Mouse (Mus musculus): ENCODE measurements around the gene Evx2. TPM values are rescaled to one million over a fixed set of nuclear protein-coding genes. Genes with fewer than 3 reads are reported as not detected.

The Evx2 gene
- polyA plus RNA-seq, 1 experiment = not detected

- H3K9me3 ChIP-seq = no peaks in the 10 kb centered on the region
- H3K36me3 ChIP-seq (replicated peaks; ENCODE audit: low read length) = no peaks in the 10 kb centered on the region
- H3K4me1 ChIP-seq = peaks cover 52% of the 10 kb centered on the region
- peaks cover 99% of the 10 kb centered on the region for H3K27me3 ChIP-seq (replicated peaks)
- TF ChIP-seq FLI1 (IDR thresholded peaks at IDR 0.05; ENCODE audit: low read length) (no peak), GATA1 (IDR thresholded peaks at IDR 0.05; ENCODE audit: borderline replicate concordance, low read length) (no peak)
- H3K4me3 ChIP-seq (replicated peaks) = peak overlapping the region; percentile 9
Measured at GRCm38 (mm10) chr2:74675666-74676282, 16.4 kb upstream of the Evx2 start.

- Histone ChIP-seq H3K4me1 (peaks cover 47% of the 10 kb centered on the region), H3K9me3 (no peaks in the 10 kb centered on the region), H3K27me3 (replicated peaks) (peaks cover 98% of the 10 kb centered on the region), H3K36me3 (replicated peaks; ENCODE audit: low read length) (no peaks in the 10 kb centered on the region), H3K4me3 (replicated peaks) (peak within 1 kb of the TSS; percentile 9)
- no peak for TF ChIP-seq FLI1 (IDR thresholded peaks at IDR 0.05; ENCODE audit: low read length)
- TF ChIP-seq GATA1 (IDR thresholded peaks at IDR 0.05; ENCODE audit: borderline replicate concordance, low read length) = no peak
Measured at GRCm38 (mm10) chr2:74674881-74675665, 15.7 kb upstream of the Evx2 start, which contains the start of gene Hoxd12. TSS of gene Hoxd12 (plus strand) at chr2:74675013.

DNA sequence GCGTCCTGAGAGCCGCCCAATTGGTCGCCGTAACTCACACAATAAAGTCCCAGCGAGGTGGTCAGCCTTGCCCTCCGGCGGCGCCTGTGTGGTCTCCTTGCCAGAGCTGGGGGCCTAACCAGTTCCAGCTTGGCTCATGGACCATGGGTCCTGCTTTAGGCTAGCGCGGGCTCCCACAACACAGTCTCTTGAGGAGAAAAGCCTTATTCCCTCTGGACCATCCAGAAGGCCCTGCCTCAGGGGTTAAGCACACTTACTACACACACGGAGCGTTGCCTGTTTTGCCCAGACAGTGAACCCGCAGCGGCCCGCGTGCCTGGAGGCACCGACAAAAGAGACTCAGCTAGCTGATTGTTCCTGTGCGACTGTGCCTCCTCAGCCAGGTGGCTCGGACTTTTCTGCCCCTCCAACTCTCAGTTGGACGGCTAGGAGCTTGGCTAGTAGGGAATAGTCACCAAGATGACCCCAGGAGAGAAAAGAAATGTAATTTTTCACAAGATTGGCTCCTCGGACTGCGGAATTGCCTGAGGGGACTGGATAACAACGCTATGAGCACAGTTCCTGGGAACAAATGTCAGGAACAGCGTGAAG is 14.6 kb upstream of the Evx2 start:
- H3K27me3 ChIP-seq (replicated peaks) = peaks cover 98% of the 10 kb centered on the region
- H3K4me1 ChIP-seq = peaks cover 40% of the 10 kb centered on the region
- no peak for TF ChIP-seq GATA1 (IDR thresholded peaks at IDR 0.05; ENCODE audit: borderline replicate concordance, low read length)
- H3K9me3 ChIP-seq = no peaks in the 10 kb centered on the region
- H3K4me3 ChIP-seq (replicated peaks) = no peak overlapping the region
- no peaks in the 10 kb centered on the region for H3K36me3 ChIP-seq (replicated peaks; ENCODE audit: low read length)

- no peak for TF ChIP-seq FLI1 (IDR thresholded peaks at IDR 0.05; ENCODE audit: low read length)
- TF ChIP-seq GATA1 (IDR thresholded peaks at IDR 0.05; ENCODE audit: borderline replicate concordance, low read length) = no peak
Measured at GRCm38 (mm10) chr2:74672481-74673362, 13.4 kb upstream of the Evx2 start.

DNA sequence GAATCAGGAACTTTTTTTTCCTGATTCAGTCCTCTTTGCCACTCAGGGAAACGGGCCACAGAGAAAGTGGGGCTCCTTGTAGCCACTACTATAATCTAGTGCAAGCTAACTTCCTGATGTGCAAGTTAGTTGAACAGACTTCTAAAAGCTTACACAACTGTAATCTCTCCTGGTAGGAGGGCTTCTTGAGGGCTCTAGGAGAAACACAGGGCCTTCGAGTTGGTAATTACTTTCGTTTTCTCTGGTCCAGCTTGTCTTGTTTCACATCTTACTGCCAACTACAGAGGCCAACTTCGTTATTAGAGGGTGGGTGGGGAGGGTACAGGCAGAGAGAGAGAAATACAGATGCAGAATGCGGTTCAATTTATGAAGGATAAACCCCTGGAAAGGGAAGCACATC is 12.5 kb upstream of the Evx2 start:
- Histone ChIP-seq H3K4me3 (replicated peaks) (peak overlapping the region; percentile 93), H3K27me3 (replicated peaks) (peaks cover 97% of the 10 kb centered on the region)
- TF ChIP-seq FLI1 (IDR thresholded peaks at IDR 0.05; ENCODE audit: low read length) (no peak), GATA1 (IDR thresholded peaks at IDR 0.05; ENCODE audit: borderline replicate concordance, low read length) (no peak)

More at GRCm38 (mm10) chr2:74672481-74673362, 13.4 kb upstream of the Evx2 start:
- Histone ChIP-seq H3K9me3 (peaks cover 4% of the 10 kb centered on the region; the same call in 1 of the 2 replicates), H3K36me3 (replicated peaks; ENCODE audit: low read length) (no peaks in the 10 kb centered on the region), H3K4me3 (replicated peaks) (peak overlapping the region; percentile 93), H3K4me1 (peaks cover 51% of the 10 kb centered on the region), H3K27me3 (replicated peaks) (peaks cover 98% of the 10 kb centered on the region)

GRCm38 (mm10) chr2:74670632-74671188 is 11.4 kb upstream of the Evx2 start:
- no peak overlapping the region for H3K4me3 ChIP-seq (replicated peaks)
- no peak for TF ChIP-seq GATA1 (IDR thresholded peaks at IDR 0.05; ENCODE audit: borderline replicate concordance, low read length)
- no peak for TF ChIP-seq FLI1 (IDR thresholded peaks at IDR 0.05; ENCODE audit: low read length)
- no peaks in the 10 kb centered on the region for H3K36me3 ChIP-seq (replicated peaks; ENCODE audit: low read length)
- H3K9me3 ChIP-seq = peaks cover 4% of the 10 kb centered on the region; the same call in 1 of the 2 replicates
- peaks cover 96% of the 10 kb centered on the region for H3K27me3 ChIP-seq (replicated peaks)
- peaks cover 59% of the 10 kb centered on the region for H3K4me1 ChIP-seq

More for the DNA sequence above, 12.5 kb upstream of the Evx2 start:
- peaks cover 59% of the 10 kb centered on the region for H3K4me1 ChIP-seq
- no peaks in the 10 kb centered on the region for H3K36me3 ChIP-seq (replicated peaks; ENCODE audit: low read length)
- H3K9me3 ChIP-seq = peaks cover 4% of the 10 kb centered on the region; the same call in 1 of the 2 replicates

GRCm38 (mm10) chr2:74669650-74670235 is 10.4 kb upstream of the Evx2 start:
- Histone ChIP-seq H3K4me1 (peaks cover 53% of the 10 kb centered on the region), H3K36me3 (replicated peaks; ENCODE audit: low read length) (no peaks in the 10 kb centered on the region), H3K9me3 (peaks cover 4% of the 10 kb centered on the region; the same call in 1 of the 2 replicates), H3K4me3 (replicated peaks) (no peak overlapping the region), H3K27me3 (replicated peaks) (peaks cover 94% of the 10 kb centered on the region)
- TF ChIP-seq GATA1 (IDR thresholded peaks at IDR 0.05; ENCODE audit: borderline replicate concordance, low read length) (no peak), FLI1 (IDR thresholded peaks at IDR 0.05; ENCODE audit: low read length) (no peak)

- no peak for TF ChIP-seq GATA1 (IDR thresholded peaks at IDR 0.05; ENCODE audit: borderline replicate concordance, low read length)
- TF ChIP-seq FLI1 (IDR thresholded peaks at IDR 0.05; ENCODE audit: low read length) = no peak
- Histone ChIP-seq H3K36me3 (replicated peaks; ENCODE audit: low read length) (no peaks in the 10 kb centered on the region), H3K9me3 (peaks cover 4% of the 10 kb centered on the region; the same call in 1 of the 2 replicates), H3K4me1 (peaks cover 50% of the 10 kb centered on the region), H3K27me3 (replicated peaks) (peaks cover 94% of the 10 kb centered on the region), H3K4me3 (replicated peaks) (no peak overlapping the region)
Measured at GRCm38 (mm10) chr2:74669230-74669578, 9.8 kb upstream of the Evx2 start.
